Mouse (Mus musculus) testis, adult 2 months (tissue): ENCODE results near the gene Sh2d1b1. TPM values are rescaled to one million over a fixed set of nuclear protein-coding genes. Genes with fewer than 3 reads are reported as not detected.

Experiments used
- H3K27ac ChIP-seq: fragments of 200-500 bp; 2 replicates; pipeline ENCODE4 v1.5.1; 2012; ENCODE audit warnings: low read depth, low read length; ENCODE audit not compliant: control insufficient read depth, insufficient read depth
- H3K27me3 ChIP-seq: fragments of 200-500 bp; 2 replicates; pipeline ENCODE4 v1.6.1; 2012; ENCODE audit warnings: mild to moderate bottlenecking, low read length, moderate library complexity; ENCODE audit not compliant: control insufficient read depth, insufficient read depth
- H3K36me3 ChIP-seq: fragments of 200-500 bp; 2 replicates; pipeline ENCODE4 v1.6.1; 2012; ENCODE audit warnings: mild to moderate bottlenecking, low read length; ENCODE audit not compliant: control insufficient read depth, insufficient read depth
- H3K4me1 ChIP-seq: fragments of 200-500 bp; 2 replicates; pipeline ENCODE4 v1.6.1; 2012; ENCODE audit warnings: low read length; ENCODE audit not compliant: control insufficient read depth, insufficient read depth
- H3K4me3 ChIP-seq: fragments of 200-500 bp; 2 replicates; pipeline ENCODE4 v1.5.1; 2012; ENCODE audit warnings: low read depth, mild to moderate bottlenecking, low read length, moderate library complexity, mixed read lengths; ENCODE audit not compliant: control insufficient read depth
- CTCF ChIP-seq: fragments of 200-500 bp; IDR thresholded peaks from 2 replicates; pipeline ENCODE4 v1.5.1; 2012; ENCODE audit warnings: low read depth, mild to moderate bottlenecking, inconsistent platforms, low read length, moderate library complexity; ENCODE audit not compliant: control insufficient read depth, insufficient read depth, insufficient replicate concordance
- POLR2A ChIP-seq: fragments of 200-500 bp; IDR thresholded peaks from 2 replicates; pipeline ENCODE4 v1.6.1; 2012; ENCODE audit warnings: low read depth, mild to moderate bottlenecking, inconsistent platforms, low read length, moderate library complexity; ENCODE audit not compliant: control insufficient read depth
- polyA plus RNA-seq: library from polyadenylated mRNA; depleted of rRNA; stranded (reverse); fragments of >200 nt; gene quantifications from 2 replicates; pipeline ENCODE4 v1.2.3, GENCODE M21; 2012

Gene Sh2d1b1
- polyA plus RNA-seq, 1 experiment: 0.06 TPM

DNA sequence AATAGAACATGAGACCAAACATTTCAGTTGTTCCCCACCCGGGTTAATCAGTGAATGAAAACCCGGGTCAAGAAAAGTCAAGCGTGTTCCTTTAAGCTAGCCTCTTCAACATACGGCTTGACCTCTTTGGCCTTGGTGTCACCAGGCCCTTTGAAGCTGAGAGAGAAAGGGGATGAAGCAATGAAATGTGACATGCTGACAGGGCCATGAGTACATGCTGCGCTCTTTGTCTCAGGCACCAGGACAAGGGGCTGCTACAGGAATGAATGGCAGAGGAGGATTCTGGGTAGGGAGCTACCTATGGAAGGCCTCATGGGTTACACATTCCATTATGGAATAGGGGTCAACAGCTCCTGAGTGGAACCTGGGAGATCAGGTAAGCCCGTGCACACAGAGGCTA lies 26.0 kb downstream of the Sh2d1b1 start:
- H3K4me1 ChIP-seq: peaks cover 5% of the 10 kb centered on the region
- H3K27ac ChIP-seq: no peak overlapping the region
- H3K36me3 ChIP-seq: no peaks in the 10 kb centered on the region
- no peak overlapping the region for H3K4me3 ChIP-seq
- TF ChIP-seq POLR2A (no peak), CTCF (no peak)
- no peaks in the 10 kb centered on the region for H3K27me3 ChIP-seq

DNA sequence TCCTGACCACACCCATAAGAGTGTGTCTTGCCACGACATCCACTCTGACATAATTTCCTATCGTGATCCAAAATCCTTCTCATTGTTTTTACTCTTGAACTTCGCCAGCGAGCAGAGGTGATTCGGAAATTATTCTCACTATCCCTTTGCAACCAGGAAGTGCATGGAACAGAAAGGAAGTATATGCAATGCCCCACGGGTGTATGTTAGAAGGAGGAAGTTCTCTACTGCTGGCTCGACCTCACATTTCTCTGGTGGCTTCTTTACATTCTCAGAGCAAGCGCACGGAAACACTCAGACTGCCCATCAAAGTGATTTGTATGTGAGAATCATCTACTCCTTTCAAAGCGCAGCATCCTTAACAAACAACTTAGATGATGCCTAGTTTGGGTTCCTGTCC lies 27.9 kb downstream of the Sh2d1b1 start:
- Histone ChIP-seq H3K27me3 (no peaks in the 10 kb centered on the region), H3K36me3 (no peaks in the 10 kb centered on the region), H3K4me3 (no peak overlapping the region), H3K27ac (no peak overlapping the region), H3K4me1 (peaks cover 5% of the 10 kb centered on the region)
- TF ChIP-seq CTCF: no peak
- no peak for TF ChIP-seq POLR2A

- Histone ChIP-seq H3K27ac (no peak within 1 kb of the TSS), H3K4me1 (peaks cover 5% of the 10 kb centered on the region), H3K4me3 (no peak within 1 kb of the TSS), H3K36me3 (no peaks in the 10 kb centered on the region), H3K27me3 (no peaks in the 10 kb centered on the region)
- TF ChIP-seq CTCF: no peak
- no peak for TF ChIP-seq POLR2A
Observed at GRCm38 (mm10) chr1:170306232-170306631, 29.1 kb downstream of the Sh2d1b1 start, which contains the start of gene Gm7694. Gene Gm7694, minus strand, starts transcription at chr1:170306332.

DNA sequence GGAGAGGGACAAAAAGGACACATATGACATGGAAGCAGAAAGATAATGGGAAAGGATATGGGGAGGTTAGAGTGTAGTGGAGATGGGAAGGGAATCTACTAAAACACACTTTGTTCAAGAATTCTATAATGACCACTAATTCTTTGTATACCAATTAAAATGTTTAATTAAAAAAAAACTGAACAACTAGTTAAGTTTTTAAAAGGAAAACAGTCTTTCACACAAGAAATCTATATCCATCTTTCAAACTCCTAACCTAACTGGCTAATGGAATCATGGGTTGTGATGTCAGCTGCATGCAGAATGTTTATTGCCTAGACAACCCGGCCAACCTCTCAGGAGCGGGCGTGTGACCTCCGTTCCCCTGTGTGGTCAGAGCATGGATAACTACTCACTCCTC lies 31.4 kb downstream of the Sh2d1b1 start, which contains the start of gene Spata46:
Gene Spata46 (plus strand): TSS at position 301 of the 400 bp plus-strand sequence.
- Histone ChIP-seq H3K27me3 (no peaks in the 10 kb centered on the region), H3K36me3 (no peaks in the 10 kb centered on the region), H3K27ac (no peak within 1 kb of the TSS), H3K4me1 (no peaks in the 10 kb centered on the region; the same call in 1 of the 2 replicates), H3K4me3 (peak within 1 kb of the TSS; percentile 78)
- no peak for TF ChIP-seq CTCF
- TF ChIP-seq POLR2A: peak; percentile 89; the same call in 1 of the 2 replicates

DNA sequence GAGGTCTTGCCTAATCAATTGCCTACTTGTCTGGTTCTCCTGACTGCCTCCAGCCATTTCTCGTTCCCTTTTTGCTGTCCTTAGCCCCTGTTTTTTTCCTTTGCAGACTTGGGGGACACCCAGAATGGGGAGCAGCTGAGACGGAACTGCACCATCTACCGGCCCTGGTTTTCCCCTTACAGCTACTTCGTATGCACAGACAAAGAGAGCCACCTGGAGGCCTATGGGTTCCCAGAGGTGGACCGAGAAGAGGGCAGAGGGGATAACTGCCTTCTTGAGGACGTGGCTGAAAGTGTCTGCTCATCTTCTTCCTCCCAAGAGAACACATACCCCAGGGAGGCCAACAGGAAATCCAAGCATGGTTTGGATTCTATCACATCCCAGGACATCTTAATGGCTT lies 34.3 kb downstream of the Sh2d1b1 start:
- TF ChIP-seq POLR2A: no peak
- no peak for TF ChIP-seq CTCF

GRCm38 (mm10) chr1:170322046-170322445 lies 44.9 kb downstream of the Sh2d1b1 start:
- H3K4me3 ChIP-seq: no peak overlapping the region
- no peaks in the 10 kb centered on the region for H3K36me3 ChIP-seq
- H3K4me1 ChIP-seq: no peaks in the 10 kb centered on the region
- no peak overlapping the region for H3K27ac ChIP-seq
- no peaks in the 10 kb centered on the region for H3K27me3 ChIP-seq
- TF ChIP-seq POLR2A (no peak), CTCF (no peak)

More for the DNA sequence above, 34.3 kb downstream of the Sh2d1b1 start:
- no peaks in the 10 kb centered on the region for H3K4me1 ChIP-seq
- H3K36me3 ChIP-seq: no peaks in the 10 kb centered on the region
- H3K27ac ChIP-seq: no peak overlapping the region
- H3K4me3 ChIP-seq: peak overlapping the region; percentile 78
- H3K27me3 ChIP-seq: no peaks in the 10 kb centered on the region

GRCm38 (mm10) chr1:170323001-170323400 lies 45.9 kb downstream of the Sh2d1b1 start:
- Histone ChIP-seq H3K4me1 (no peaks in the 10 kb centered on the region), H3K4me3 (no peak overlapping the region), H3K27me3 (no peaks in the 10 kb centered on the region), H3K36me3 (no peaks in the 10 kb centered on the region), H3K27ac (no peak overlapping the region)
- TF ChIP-seq CTCF: no peak
- no peak for TF ChIP-seq POLR2A

DNA sequence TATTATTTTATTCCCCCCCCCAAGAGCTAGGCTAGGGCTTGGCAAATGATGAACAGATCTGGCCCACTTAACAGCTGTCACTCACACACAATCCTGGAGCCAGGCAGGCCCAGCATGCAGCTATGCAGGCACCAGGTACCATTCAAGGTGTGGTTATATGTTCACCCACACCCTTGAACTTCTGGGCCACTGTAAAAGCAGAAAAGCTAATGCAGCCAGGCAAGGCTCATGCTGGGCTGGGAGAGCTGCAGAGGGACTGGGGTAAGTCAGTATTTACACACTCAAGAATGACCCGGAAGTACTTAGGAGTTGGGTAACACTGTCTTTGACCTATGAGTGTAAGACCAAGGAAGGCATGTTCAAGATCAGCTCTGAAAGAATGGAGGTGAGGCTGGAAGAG lies 47.2 kb downstream of the Sh2d1b1 start:
- no peaks in the 10 kb centered on the region for H3K27me3 ChIP-seq
- TF ChIP-seq CTCF (no peak), POLR2A (no peak)
- no peaks in the 10 kb centered on the region for H3K4me1 ChIP-seq
- no peak overlapping the region for H3K4me3 ChIP-seq
- H3K36me3 ChIP-seq: no peaks in the 10 kb centered on the region
- no peak overlapping the region for H3K27ac ChIP-seq
